Mouse (Mus musculus) liver, embryonic 14.5 days (tissue): ENCODE results near the gene Atxn7l1.

Experiments used
- CTCF ChIP-seq: IDR thresholded peaks from 2 replicates; pipeline ENCODE4 v1.5.1; 2016; ENCODE audit warnings: antibody characterized with exemption, low read depth, control low read depth
- EP300 ChIP-seq: IDR thresholded peaks from 2 replicates; pipeline ENCODE4 v1.6.1; 2016; ENCODE audit warnings: antibody characterized with exemption, low read depth

GRCm38 (mm10) chr12:33220081-33220480 lies 72.6 kb downstream of the Atxn7l1 start:
- no peak for TF ChIP-seq CTCF
- no peak for TF ChIP-seq EP300
